Mouse (Mus musculus): ENCODE results near the gene Ifngr2. TPM values are rescaled to one million over a fixed set of nuclear protein-coding genes. Genes with fewer than 3 reads are reported as not detected.
A peak's percentile ranks its signal among the peaks of the same experiment; 100 is the strongest.

The Ifngr2 gene
- polyA plus RNA-seq, 1 experiment: 18.7 TPM

GRCm38 (mm10) chr16:91546391-91546835, 459 bp upstream of the Ifngr2 start:
- H3K4me3 ChIP-seq: peak overlapping the region; percentile 62
- H3K27me3 ChIP-seq (ENCODE audit: control insufficient read depth, insufficient read depth, insufficient read length): no peaks in the 10 kb centered on the region
- peak overlapping the region; percentile 64 for H3K4me2 ChIP-seq (ENCODE audit: low read depth)
- H3K36me3 ChIP-seq (ENCODE audit: control insufficient read depth, insufficient read depth): no peaks in the 10 kb centered on the region
- peak overlapping the region; percentile 21 for H3ac ChIP-seq (ENCODE audit: control insufficient read depth, insufficient read length)
- TF ChIP-seq TCF12 (IDR thresholded peaks at IDR 0.05; ENCODE audit: insufficient read depth, poor library complexity, severe bottlenecking) (no peak), USF1 (IDR thresholded peaks at IDR 0.05; ENCODE audit: low read depth) (no peak), SRF (IDR thresholded peaks at IDR 0.05; ENCODE audit: control insufficient read depth, insufficient read length, low read depth) (no peak), REST (IDR thresholded peaks at IDR 0.05; ENCODE audit: insufficient read depth, insufficient read length) (no peak), POLR2AphosphoS2 (IDR thresholded peaks at IDR 0.05; ENCODE audit: insufficient read length, low read depth) (no peak), MYOG (IDR thresholded peaks at IDR 0.05; ENCODE audit: control insufficient read depth in 1 of 3, insufficient read depth in 1 of 3, insufficient read length in 2 of 3, low read depth in 2 of 3) (no peak)
- peaks cover 19% of the 10 kb centered on the region for H3K79me2 ChIP-seq (ENCODE audit: control insufficient read depth, insufficient read depth)

DNA sequence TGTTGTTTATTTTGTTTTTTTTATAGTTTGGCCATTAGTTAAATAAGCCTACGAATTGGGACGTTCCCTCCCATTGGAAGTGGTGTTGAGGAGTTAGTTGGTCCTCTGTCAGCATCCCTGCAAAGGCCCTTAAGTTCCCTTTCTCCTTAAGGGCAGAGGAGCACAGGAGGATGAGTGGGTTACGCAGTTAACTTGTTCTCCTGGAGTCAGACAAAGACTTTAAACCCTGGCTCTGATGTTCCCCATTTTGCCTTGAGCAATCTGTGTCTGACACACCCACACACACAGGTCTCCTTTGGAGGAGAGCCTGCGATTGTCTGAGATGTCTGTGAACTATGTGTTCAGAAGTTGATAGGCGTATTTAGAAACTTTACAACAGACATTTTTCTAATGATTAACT, 1.1 kb downstream of the Ifngr2 start:
- Histone ChIP-seq H3K4me3 (peak overlapping the region; percentile 62), H3K79me2 (ENCODE audit: control insufficient read depth, insufficient read depth) (peaks cover 22% of the 10 kb centered on the region), H3K27me3 (ENCODE audit: control insufficient read depth, insufficient read depth, insufficient read length) (no peaks in the 10 kb centered on the region), H3ac (ENCODE audit: control insufficient read depth, insufficient read length) (no peak overlapping the region), H3K36me3 (ENCODE audit: control insufficient read depth, insufficient read depth) (no peaks in the 10 kb centered on the region), H3K4me2 (ENCODE audit: low read depth) (peak overlapping the region; percentile 92)
- no peak for TF ChIP-seq REST (IDR thresholded peaks at IDR 0.05; ENCODE audit: insufficient read depth, insufficient read length)
- TF ChIP-seq POLR2A (IDR thresholded peaks at IDR 0.05; ENCODE audit: insufficient read length, low read depth): no peak
- no peak for TF ChIP-seq POLR2AphosphoS2 (IDR thresholded peaks at IDR 0.05; ENCODE audit: insufficient read length, low read depth)
- TF ChIP-seq CEBPB (IDR thresholded peaks at IDR 0.05; ENCODE audit: insufficient read depth, poor library complexity, severe bottlenecking): no peak

DNA sequence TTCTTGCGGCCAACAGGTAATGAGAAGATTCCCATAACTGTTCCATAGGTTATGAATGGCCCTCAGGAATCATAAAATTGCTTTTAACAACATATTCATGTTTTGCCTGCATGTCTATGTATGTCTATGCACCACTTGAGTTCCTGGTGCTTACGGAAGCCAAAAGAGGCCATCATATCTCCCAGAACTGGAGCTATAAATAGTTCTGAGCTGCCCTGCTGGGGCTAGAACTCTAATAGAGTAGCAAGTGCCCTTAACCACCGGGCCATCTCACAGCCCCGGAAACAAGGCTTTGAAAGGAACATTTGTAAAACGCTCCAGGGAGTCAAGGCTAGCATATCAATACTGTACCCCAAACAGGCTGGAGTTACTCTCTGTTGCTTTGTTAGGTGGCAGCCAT, 1.7 kb downstream of the Ifngr2 start:
- TF ChIP-seq MYOG (IDR thresholded peaks at IDR 0.05; ENCODE audit: control insufficient read depth in 1 of 3, insufficient read depth in 1 of 3, insufficient read length in 2 of 3, low read depth in 2 of 3): no peak
- no peak for TF ChIP-seq CEBPB (IDR thresholded peaks at IDR 0.05; ENCODE audit: insufficient read depth, poor library complexity, severe bottlenecking)
- no peak for TF ChIP-seq TCF12 (IDR thresholded peaks at IDR 0.05; ENCODE audit: insufficient read depth, poor library complexity, severe bottlenecking)
- no peak for TF ChIP-seq POLR2AphosphoS2 (IDR thresholded peaks at IDR 0.05; ENCODE audit: insufficient read length, low read depth)
- TF ChIP-seq TCF3 (IDR thresholded peaks at IDR 0.05; ENCODE audit: insufficient read length, low read depth): no peak
- no peak for TF ChIP-seq E2F4 (IDR thresholded peaks at IDR 0.05; ENCODE audit: insufficient read depth)
- no peak for TF ChIP-seq USF1 (IDR thresholded peaks at IDR 0.05; ENCODE audit: low read depth)
- TF ChIP-seq POLR2A (IDR thresholded peaks at IDR 0.05; ENCODE audit: insufficient read length, low read depth): no peak
- no peak for TF ChIP-seq REST (IDR thresholded peaks at IDR 0.05; ENCODE audit: insufficient read depth, insufficient read length)
- no peak for TF ChIP-seq SRF (IDR thresholded peaks at IDR 0.05; ENCODE audit: control insufficient read depth, insufficient read length, low read depth)
- TF ChIP-seq MAX (IDR thresholded peaks at IDR 0.05; ENCODE audit: low read depth): no peak
- TF ChIP-seq MYOD1 (IDR thresholded peaks at IDR 0.05; ENCODE audit: control insufficient read depth in 1 of 3, insufficient read length in 2 of 3, low read depth in 2 of 3): no peak
- Histone ChIP-seq H3K27me3 (ENCODE audit: control insufficient read depth, insufficient read depth, insufficient read length) (no peaks in the 10 kb centered on the region), H3K79me2 (ENCODE audit: control insufficient read depth, insufficient read depth) (peaks cover 22% of the 10 kb centered on the region), H3ac (ENCODE audit: control insufficient read depth, insufficient read length) (no peak overlapping the region), H3K4me3 (peak overlapping the region; percentile 62), H3K4me2 (ENCODE audit: low read depth) (peak overlapping the region; percentile 92), H3K36me3 (ENCODE audit: control insufficient read depth, insufficient read depth) (no peaks in the 10 kb centered on the region)

DNA sequence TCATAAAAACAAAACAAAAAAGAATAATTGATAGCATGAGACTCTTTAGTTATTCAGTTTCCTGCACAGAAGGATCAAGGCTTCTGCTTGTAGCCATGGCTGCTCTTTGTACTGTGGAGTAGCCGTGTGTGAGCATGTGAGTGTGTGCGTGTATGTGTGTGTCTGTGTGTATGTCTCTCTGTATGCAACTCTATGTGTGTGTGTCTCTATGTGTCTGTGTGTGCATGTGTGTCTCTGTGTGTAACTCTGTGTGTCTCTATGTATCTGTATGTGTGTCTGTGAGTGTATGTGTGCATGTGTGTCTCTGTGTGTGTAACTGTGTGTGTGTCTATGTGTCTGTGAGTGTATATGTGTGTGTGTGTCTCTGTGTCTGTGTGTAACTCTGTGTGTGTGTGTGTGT, 2.1 kb downstream of the Ifngr2 start:
- no peak overlapping the region for H3ac ChIP-seq (ENCODE audit: control insufficient read depth, insufficient read length)
- TF ChIP-seq TCF12 (IDR thresholded peaks at IDR 0.05; ENCODE audit: insufficient read depth, poor library complexity, severe bottlenecking): no peak
- TF ChIP-seq E2F4 (IDR thresholded peaks at IDR 0.05; ENCODE audit: insufficient read depth): no peak
- no peak for TF ChIP-seq MAX (IDR thresholded peaks at IDR 0.05; ENCODE audit: low read depth)
- TF ChIP-seq POLR2AphosphoS2 (IDR thresholded peaks at IDR 0.05; ENCODE audit: insufficient read length, low read depth): no peak
- TF ChIP-seq USF1 (IDR thresholded peaks at IDR 0.05; ENCODE audit: low read depth): no peak
- TF ChIP-seq SRF (IDR thresholded peaks at IDR 0.05; ENCODE audit: control insufficient read depth, insufficient read length, low read depth): no peak
- no peak for TF ChIP-seq TCF3 (IDR thresholded peaks at IDR 0.05; ENCODE audit: insufficient read length, low read depth)
- no peak for TF ChIP-seq MYOD1 (IDR thresholded peaks at IDR 0.05; ENCODE audit: control insufficient read depth in 1 of 3, insufficient read length in 2 of 3, low read depth in 2 of 3)
- no peak for TF ChIP-seq MYOG (IDR thresholded peaks at IDR 0.05; ENCODE audit: control insufficient read depth in 1 of 3, insufficient read depth in 1 of 3, insufficient read length in 2 of 3, low read depth in 2 of 3)
- TF ChIP-seq CEBPB (IDR thresholded peaks at IDR 0.05; ENCODE audit: insufficient read depth, poor library complexity, severe bottlenecking): no peak
- no peaks in the 10 kb centered on the region for H3K36me3 ChIP-seq (ENCODE audit: control insufficient read depth, insufficient read depth)
- no peaks in the 10 kb centered on the region for H3K27me3 ChIP-seq (ENCODE audit: control insufficient read depth, insufficient read depth, insufficient read length)
- peak overlapping the region; percentile 92 for H3K4me2 ChIP-seq (ENCODE audit: low read depth)
- H3K4me3 ChIP-seq: no peak overlapping the region
- peaks cover 22% of the 10 kb centered on the region for H3K79me2 ChIP-seq (ENCODE audit: control insufficient read depth, insufficient read depth)

DNA sequence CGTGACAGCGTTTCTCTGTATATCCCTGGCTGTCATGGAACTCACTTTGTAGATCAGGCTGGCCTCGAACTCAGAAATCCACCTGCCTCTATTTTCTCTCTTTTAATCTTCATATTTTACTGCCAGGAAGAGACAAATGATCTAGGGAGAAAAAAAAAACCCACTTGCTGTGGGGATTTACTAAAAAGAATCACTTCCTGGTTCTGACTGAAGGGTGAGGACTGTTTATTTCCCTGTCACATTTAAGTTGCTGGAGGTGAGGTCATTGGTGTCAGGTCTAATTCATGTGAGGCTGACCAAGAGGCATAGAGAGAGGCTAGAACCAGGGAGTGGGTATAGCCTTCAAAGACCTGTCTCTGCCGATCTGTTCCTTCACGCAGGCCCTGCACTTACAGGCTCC, 2.7 kb downstream of the Ifngr2 start:
- no peaks in the 10 kb centered on the region for H3K27me3 ChIP-seq (ENCODE audit: control insufficient read depth, insufficient read depth, insufficient read length)
- peaks cover 22% of the 10 kb centered on the region for H3K79me2 ChIP-seq (ENCODE audit: control insufficient read depth, insufficient read depth)
- TF ChIP-seq POLR2AphosphoS2 (IDR thresholded peaks at IDR 0.05; ENCODE audit: insufficient read length, low read depth): no peak
- TF ChIP-seq USF1 (IDR thresholded peaks at IDR 0.05; ENCODE audit: low read depth): no peak
- no peak for TF ChIP-seq POLR2A (IDR thresholded peaks at IDR 0.05; ENCODE audit: insufficient read length, low read depth)
- no peak for TF ChIP-seq MAX (IDR thresholded peaks at IDR 0.05; ENCODE audit: low read depth)
- no peak for TF ChIP-seq MYOD1 (IDR thresholded peaks at IDR 0.05; ENCODE audit: control insufficient read depth in 1 of 3, insufficient read length in 2 of 3, low read depth in 2 of 3)
- no peak for TF ChIP-seq TCF3 (IDR thresholded peaks at IDR 0.05; ENCODE audit: insufficient read length, low read depth)
- TF ChIP-seq MYOG (IDR thresholded peaks at IDR 0.05; ENCODE audit: control insufficient read depth in 1 of 3, insufficient read depth in 1 of 3, insufficient read length in 2 of 3, low read depth in 2 of 3): no peak
- TF ChIP-seq REST (IDR thresholded peaks at IDR 0.05; ENCODE audit: insufficient read depth, insufficient read length): no peak
- no peak for TF ChIP-seq CEBPB (IDR thresholded peaks at IDR 0.05; ENCODE audit: insufficient read depth, poor library complexity, severe bottlenecking)
- no peak for TF ChIP-seq TCF12 (IDR thresholded peaks at IDR 0.05; ENCODE audit: insufficient read depth, poor library complexity, severe bottlenecking)
- TF ChIP-seq SRF (IDR thresholded peaks at IDR 0.05; ENCODE audit: control insufficient read depth, insufficient read length, low read depth): no peak
- no peak for TF ChIP-seq E2F4 (IDR thresholded peaks at IDR 0.05; ENCODE audit: insufficient read depth)
- H3K4me3 ChIP-seq: no peak overlapping the region
- no peaks in the 10 kb centered on the region for H3K36me3 ChIP-seq (ENCODE audit: control insufficient read depth, insufficient read depth)
- H3ac ChIP-seq (ENCODE audit: control insufficient read depth, insufficient read length): no peak overlapping the region
- no peak overlapping the region for H3K4me2 ChIP-seq (ENCODE audit: low read depth)

Data from myocyte (in vitro differentiated cells).